ENCODE assay signal across 15 mouse cellular contexts in the genomic region with DNA sequence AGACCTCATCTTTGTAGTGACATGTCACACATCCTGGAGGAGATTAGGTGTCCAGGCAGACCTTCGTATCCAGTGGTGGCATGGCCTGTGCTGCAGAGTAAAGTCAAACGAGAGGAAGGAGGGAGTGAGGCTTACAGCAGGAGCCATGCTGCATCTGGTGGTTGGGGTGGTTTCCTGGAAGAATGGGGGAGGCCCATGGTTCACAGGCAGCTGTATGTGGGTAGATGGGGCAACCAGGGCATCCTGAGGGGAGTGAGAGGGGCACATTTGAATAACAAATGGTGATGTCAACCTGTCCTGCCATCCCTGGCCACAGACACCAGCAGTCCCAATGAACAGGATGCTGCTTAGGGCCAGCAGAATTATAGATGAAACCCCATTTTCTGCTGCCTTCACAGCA. TPM values are rescaled to one million over a fixed set of nuclear protein-coding genes. Genes with fewer than 3 reads are reported as not detected.
DNase-seq lines count a peak whose midpoint lies in the region; ATAC-seq and TF ChIP-seq lines count a peak whose summit lies in the region.
"Had no signal": no experiment of that assay in that cellular context is flagged by ENCODE, and none has a peak within 500 bp of the region (broad histone marks: within the 10 kb centered on the region; RNA-seq: fewer than 3 reads in every experiment).

No protein-coding gene starts in this region.

- no peak for DNase-seq in heart, adult 2 months
- peak; percentile 17 for DNase-seq in thymus, postnatal 14 days
- DNase-seq in thymus, postnatal 10 days (ENCODE audit: low spot score in 2 of 2), result no peak
- DNase-seq in urinary bladder, postnatal 10 days (ENCODE audit: low spot score), result no peak
- DNase-seq in embryo, embryonic 9.5 days (ENCODE audit: extremely low spot score), result no peak
- DNase-seq: cerebellum, postnatal 14 days; lung, adult 18-20 months; lung, postnatal 4 days; midbrain, embryonic 14.5 days; right cerebral cortex, postnatal 25 days had no signal

- no peak for TF ChIP-seq CTCF in heart, adult 2 months (IDR thresholded peaks at IDR 0.05)

- H3K4me2 ChIP-seq in heart, embryonic 15.5 days, result no peak overlapping the region
- H3K4me2 ChIP-seq: intestine, embryonic 15.5 days had no signal

- TF ChIP-seq POLR2A in heart, adult 2 months (IDR thresholded peaks at IDR 0.05; ENCODE audit: insufficient read depth, low read depth, low read length), result no peak

- peaks cover 67% of the 10 kb centered on the region for H3K4me1 ChIP-seq in heart, embryonic 15.5 days (replicated peaks)
- peaks cover 23% of the 10 kb centered on the region for H3K4me1 ChIP-seq in heart, adult 2 months (ENCODE audit: control insufficient read depth, insufficient read depth, low read length)
- H3K4me1 ChIP-seq in brown adipose tissue, adult 24 weeks (ENCODE audit: control insufficient read depth, insufficient read depth, insufficient read length, low read length), result peaks cover 15% of the 10 kb centered on the region

- peaks cover 4% of the 10 kb centered on the region; the same call in 1 of the 2 replicates for H3K36me3 ChIP-seq in heart, embryonic 15.5 days
- H3K36me3 ChIP-seq in heart, adult 2 months (ENCODE audit: control insufficient read depth, insufficient read depth, low read length), result no peaks in the 10 kb centered on the region

- TF ChIP-seq EP300 in heart, adult 2 months (IDR thresholded peaks at IDR 0.05; ENCODE audit: insufficient read depth, low read depth, low read length), result no peak

- H3K79me2 ChIP-seq in heart, adult 2 months (replicated peaks; ENCODE audit: control insufficient read depth, insufficient read depth, low read length), result peaks cover 7% of the 10 kb centered on the region

- H3K27me3 ChIP-seq in heart, embryonic 15.5 days, result no peaks in the 10 kb centered on the region
- H3K27me3 ChIP-seq in heart, adult 2 months (ENCODE audit: control insufficient read depth, insufficient read depth, low read length), result no peaks in the 10 kb centered on the region
- H3K27me3 ChIP-seq: intestine, embryonic 15.5 days had no signal

- peak overlapping the region; percentile 58 for H3K27ac ChIP-seq in heart, embryonic 15.5 days
- H3K27ac ChIP-seq in heart, adult 2 months, result no peak overlapping the region; the same call in 1 of the 2 replicates
- H3K27ac ChIP-seq in brown adipose tissue, adult 24 weeks (replicated peaks; ENCODE audit: low read depth, low read length), result peak overlapping the region; percentile 81
- H3K27ac ChIP-seq: intestine, embryonic 15.5 days had no signal

- intact Hi-C loops in heart, adult 2 months (cut with DNase I), result loop anchor here (5.0 kb wide), 1 partner anchor 33 kb away; no protein-coding TSS in a partner anchor

- H3K4me3 ChIP-seq in heart, embryonic 15.5 days, result no peak overlapping the region
- no peak overlapping the region for H3K4me3 ChIP-seq in heart, adult 2 months
- 0 out of 2 replicates have a peak overlapping the region, but pooled peaks have one; percentile 1 for H3K4me3 ChIP-seq in brown adipose tissue, adult 24 weeks (ENCODE audit: insufficient read depth, low read depth, low read length)
- H3K4me3 ChIP-seq: intestine, embryonic 15.5 days had no signal

- no peak for ATAC-seq in heart, embryonic 15.5 days (replicated peaks; ENCODE audit: insufficient number of reproducible peaks, insufficient read depth, low FRiP score, low read depth)
- ATAC-seq: forebrain, embryonic 16.5 days; intestine, embryonic 15.5 days had no signal

- H3K9ac ChIP-seq in heart, embryonic 15.5 days, result no peak overlapping the region
- H3K9ac ChIP-seq in heart, adult 2 months (ENCODE audit: low read depth, low read length), result no peak overlapping the region
- H3K9ac ChIP-seq: intestine, embryonic 15.5 days had no signal

- 44% methylated on average over 2 of the region's 2 CpGs for WGBS in heart, embryonic 15.5 days
- 43% methylated on average over 2 of the region's 2 CpGs for WGBS in heart, adult 2 months

- no peaks in the 10 kb centered on the region for H3K9me3 ChIP-seq in heart, embryonic 15.5 days (replicated peaks)
- H3K9me3 ChIP-seq: intestine, embryonic 15.5 days had no signal

RNA-seq across cellular contexts. Expression of a gene that starts 18.3 kb away (rescaled TPM):
- polyA plus RNA-seq in heart, embryonic 15.5 days (2015; fragmentation: Nextera tagmentation; extraction: Ambion mirVana), result 69.3 and 80.4 TPM in 2 replicates
- 100 to 1,000 TPM; 181 to 219 TPM for total RNA-seq in heart, adult 2 months (2021)
- 134 and 181 TPM in 2 replicates for polyA plus RNA-seq in heart, adult 2 months (2012; rRNA removed)
- polyA plus RNA-seq in brown adipose tissue, adult 24 weeks (2012; ENCODE audit: insufficient read depth, insufficient read length, missing spikeins), result 294 and 321 TPM in 2 replicates

RNA-seq across cellular contexts. Expression of a gene that starts 44.0 kb away (rescaled TPM):
- polyA plus RNA-seq in heart, embryonic 15.5 days (2015; fragmentation: Nextera tagmentation; extraction: Ambion mirVana), result 0.58 TPM in 1 of 2 replicates, not detected in the other
- not detected for total RNA-seq in heart, adult 2 months (2021)
- not detected in 2 replicates for polyA plus RNA-seq in heart, adult 2 months (2012; rRNA removed)
- polyA plus RNA-seq in brown adipose tissue, adult 24 weeks (2012; ENCODE audit: insufficient read depth, insufficient read length, missing spikeins), result not detected in 2 replicates
- total RNA-seq: gastrocnemius, adult 8-10 months had no signal

RNA-seq across cellular contexts. Expression of a gene that starts 56.7 kb away (rescaled TPM):
- 36.9 and 39.1 TPM in 2 replicates for polyA plus RNA-seq in heart, embryonic 15.5 days (2015; fragmentation: Nextera tagmentation; extraction: Ambion mirVana)
- total RNA-seq in heart, adult 2 months (2021), result 10 to 100 TPM; 72.0 to 72.1 TPM
- polyA plus RNA-seq in heart, adult 2 months (2012; rRNA removed), result 79.5 and 87.4 TPM in 2 replicates
- 5.8 and 12.3 TPM in 2 replicates for polyA plus RNA-seq in brown adipose tissue, adult 24 weeks (2012; ENCODE audit: insufficient read depth, insufficient read length, missing spikeins)

RNA-seq across cellular contexts. Expression of a gene that starts 56.7 kb away (rescaled TPM):
- 49.3 and 73.2 TPM in 2 replicates for polyA plus RNA-seq in heart, embryonic 15.5 days (2015; fragmentation: Nextera tagmentation; extraction: Ambion mirVana)
- 10 to 100 TPM; 22.9 to 30.6 TPM for total RNA-seq in heart, adult 2 months (2021)
- polyA plus RNA-seq in heart, adult 2 months (2012; rRNA removed), result 54.8 and 68.1 TPM in 2 replicates
- 23.5 and 27.8 TPM in 2 replicates for polyA plus RNA-seq in brown adipose tissue, adult 24 weeks (2012; ENCODE audit: insufficient read depth, insufficient read length, missing spikeins)
